Mouse (Mus musculus): ENCODE results near the gene Gm20388.

DNA sequence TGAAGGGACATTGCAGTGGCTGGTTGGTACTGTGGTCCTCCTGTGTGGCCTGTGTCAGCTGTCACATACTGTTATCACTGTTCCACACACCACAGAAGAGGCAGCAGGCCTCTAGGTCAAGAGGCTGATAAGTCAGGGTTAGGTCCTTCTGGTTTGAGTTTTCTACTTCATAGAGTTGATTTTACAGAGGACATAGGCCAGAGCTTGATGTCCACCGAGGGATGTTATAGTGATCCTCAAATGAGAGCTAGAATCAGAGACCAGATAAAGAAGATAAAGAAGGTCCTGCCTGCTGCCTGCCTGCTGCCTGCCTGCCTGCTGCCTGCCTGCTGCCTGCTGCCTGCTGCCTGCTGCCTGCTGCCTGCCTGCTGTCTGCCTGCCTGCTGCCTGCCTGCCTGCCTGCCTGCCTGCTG, 7.5 kb downstream of the Gm20388 start:
- TF ChIP-seq CTCF (IDR thresholded peaks at IDR 0.05; ENCODE audit: low read depth) (no peak), EP300 (optimal IDR thresholded peaks at IDR 0.05) (no peak)
